Mouse (Mus musculus) forebrain, embryonic 16.5 days (tissue): ENCODE measurements around the gene Ntn5. TPM values are rescaled to one million over a fixed set of nuclear protein-coding genes. Genes with fewer than 3 reads are reported as not detected.
"Not testable (repeated sequence)": the region's sequence is repeated elsewhere in the genome, so short reads cannot be mapped to it uniquely, and the experiment has no call there.

Experiments used
- ATAC-seq: fragments of 200-750 bp; cut with Nextera tagmentation; 2 replicates; pipeline ENCODE4 v1.8.0; 2017; ENCODE audit warnings: mild to moderate bottlenecking, moderate library complexity
- H3K27ac ChIP-seq: fragments of 300-500 bp; sonication (generic); 2 replicates; pipeline ENCODE4 v1.5.1; 2014; ENCODE audit warnings: low read length, control low read depth
- H3K27me3 ChIP-seq: fragments of 300-500 bp; sonication (generic); replicated peaks from 2 replicates; pipeline ENCODE4 v1.6.1; 2014; ENCODE audit warnings: low read length; ENCODE audit not compliant: control insufficient read depth, insufficient read depth
- H3K36me3 ChIP-seq: fragments of 300-500 bp; sonication (generic); 2 replicates; pipeline ENCODE4 v1.6.1; 2014; ENCODE audit not compliant: control insufficient read depth, insufficient read depth
- H3K4me1 ChIP-seq: fragments of 300-500 bp; sonication (generic); replicated peaks from 2 replicates; pipeline ENCODE4 v1.6.1; 2014; ENCODE audit warnings: low read length; ENCODE audit not compliant: control insufficient read depth, insufficient read depth
- H3K4me2 ChIP-seq: fragments of 300-500 bp; sonication (generic); 2 replicates; pipeline ENCODE4 v1.6.1; 2014; ENCODE audit warnings: mild to moderate bottlenecking, low read length, control low read depth
- H3K4me3 ChIP-seq: fragments of 300-500 bp; sonication (generic); replicated peaks from 2 replicates; pipeline ENCODE4 v1.5.1; 2014; ENCODE audit warnings: mild to moderate bottlenecking, low read length, control low read depth
- H3K9ac ChIP-seq: fragments of 300-500 bp; sonication (generic); replicated peaks from 2 replicates; pipeline ENCODE4 v1.6.1; 2014; ENCODE audit warnings: low read depth, low read length, control low read depth
- H3K9me3 ChIP-seq: fragments of 300-500 bp; sonication (generic); 2 replicates; pipeline ENCODE4 v1.6.1; 2016; ENCODE audit warnings: low read length; ENCODE audit not compliant: control insufficient read depth
- WGBS: fragments of 180-500 bp; shearing (Covaris S2); extraction: QIAGEN DNeasy Blood & Tissue Kit; methylation state at CpG from one replicate; pipeline ENCODE4 v1.1.7; 2014; 5-methylcytosine and 5-hydroxymethylcytosine counted together
- polyA plus RNA-seq: library from polyadenylated mRNA; unstranded; fragments of >200 nt; fragmentation: Nextera tagmentation; extraction: Ambion mirVana; gene quantifications from 2 replicates; pipeline ENCODE4 v1.2.1, GENCODE M21; 2015

The Ntn5 gene
- polyA plus RNA-seq, 1 experiment from 2014 or later, result 0.80 TPM

DNA sequence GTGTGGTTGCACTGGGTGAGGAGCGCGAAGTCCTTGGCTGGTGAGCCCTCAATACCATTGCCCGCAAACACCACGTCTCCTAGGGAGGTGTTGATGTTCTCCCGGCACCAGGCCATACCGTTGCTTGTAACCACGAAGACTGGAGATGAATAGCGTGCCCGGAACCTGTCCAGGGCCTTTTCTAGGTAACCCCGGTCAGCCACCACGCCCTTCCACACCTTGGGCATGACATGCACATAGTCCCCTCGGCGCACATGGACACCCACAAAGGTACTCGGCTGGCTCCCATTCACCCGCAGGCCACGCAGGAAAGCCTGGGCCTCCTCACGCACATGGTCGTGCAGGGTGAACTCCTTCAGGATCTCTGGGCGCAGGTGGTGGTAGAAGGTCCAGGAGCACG is 33.3 kb upstream of the Ntn5 start:
- 95% methylated on average over 19 of the region's 20 CpGs for WGBS
- H3K9me3 ChIP-seq, H3K4me3 ChIP-seq, H3K27ac ChIP-seq, H3K9ac ChIP-seq, H3K4me1 ChIP-seq, ATAC-seq, H3K36me3 ChIP-seq, H3K4me2 ChIP-seq, H3K27me3 ChIP-seq: not testable (repeated sequence)

GRCm38 (mm10) chr7:45654424-45655047 is 29.3 kb upstream of the Ntn5 start:
- Histone ChIP-seq H3K9me3 (no peaks in the 10 kb centered on the region), H3K4me3 (peak overlapping the region; percentile 8; the same call in 1 of the 2 replicates), H3K36me3 (no peaks in the 10 kb centered on the region), H3K4me2 (peak overlapping the region; percentile 26), H3K27ac (no peak overlapping the region), H3K4me1 (no peaks in the 10 kb centered on the region), H3K9ac (peak overlapping the region; percentile 39; the same call in 1 of the 2 replicates), H3K27me3 (no peaks in the 10 kb centered on the region)
- ATAC-seq, result peak; percentile 36; the same call in 1 of the 2 replicates
- WGBS, result 26% methylated on average over 17 of the region's 17 CpGs

GRCm38 (mm10) chr7:45660746-45661478 is 22.9 kb upstream of the Ntn5 start:
- Histone ChIP-seq H3K4me2 (no peak overlapping the region), H3K36me3 (no peaks in the 10 kb centered on the region), H3K27ac (no peak overlapping the region), H3K27me3 (no peaks in the 10 kb centered on the region), H3K9me3 (no peaks in the 10 kb centered on the region), H3K4me1 (no peaks in the 10 kb centered on the region), H3K9ac (no peak overlapping the region), H3K4me3 (no peak overlapping the region)
- 78% methylated on average over 11 of the region's 11 CpGs for WGBS
- ATAC-seq, result no peak

GRCm38 (mm10) chr7:45661702-45662101 is 22.1 kb upstream of the Ntn5 start:
- not testable (repeated sequence) for ATAC-seq, H3K27me3 ChIP-seq, H3K36me3 ChIP-seq, H3K9ac ChIP-seq, H3K27ac ChIP-seq, H3K4me1 ChIP-seq, H3K4me3 ChIP-seq, H3K4me2 ChIP-seq, H3K9me3 ChIP-seq
- WGBS, result 86% methylated on average over 6 of the region's 6 CpGs

- no peak for ATAC-seq
- Histone ChIP-seq H3K4me3 (no peak overlapping the region), H3K36me3 (no peaks in the 10 kb centered on the region), H3K9me3 (no peaks in the 10 kb centered on the region), H3K4me2 (no peak overlapping the region), H3K4me1 (no peaks in the 10 kb centered on the region), H3K9ac (no peak overlapping the region), H3K27ac (no peak overlapping the region), H3K27me3 (no peaks in the 10 kb centered on the region)
- 66% methylated on average over 13 of the region's 13 CpGs for WGBS
Measured at GRCm38 (mm10) chr7:45665303-45666138, 18.3 kb upstream of the Ntn5 start.

DNA sequence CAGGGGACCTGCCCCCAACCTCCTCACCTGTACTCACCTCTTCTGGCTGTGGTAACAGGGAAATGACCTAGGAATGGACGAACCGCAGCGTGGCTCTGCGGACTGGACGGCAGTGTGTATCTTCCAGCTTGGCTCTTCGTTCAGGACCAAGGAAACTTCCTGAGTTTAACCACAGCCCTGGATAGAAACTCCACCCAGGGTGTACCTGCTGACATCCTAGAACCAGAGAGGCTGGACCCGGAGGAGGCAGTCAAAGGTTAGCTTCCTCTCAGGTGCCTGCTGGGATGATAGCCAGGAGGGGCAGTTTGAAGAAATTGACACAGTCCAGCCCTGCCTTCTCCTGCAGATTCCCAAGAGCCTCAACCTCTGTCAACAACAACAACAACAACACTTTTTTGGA is 17.7 kb upstream of the Ntn5 start, which contains the start of gene Fut2:
TSS of gene Fut2 (minus strand) at position 234 of the 400 bp plus-strand sequence.
- H3K9ac ChIP-seq, result no peak within 1 kb of the TSS

GRCm38 (mm10) chr7:45667761-45668160 is 16.1 kb upstream of the Ntn5 start:
- Histone ChIP-seq H3K9ac (no peak overlapping the region), H3K9me3 (no peaks in the 10 kb centered on the region), H3K4me1 (no peaks in the 10 kb centered on the region), H3K4me3 (no peak overlapping the region), H3K27me3 (no peaks in the 10 kb centered on the region), H3K27ac (no peak overlapping the region), H3K36me3 (no peaks in the 10 kb centered on the region), H3K4me2 (no peak overlapping the region)
- WGBS, result 68% methylated on average over 14 of the region's 14 CpGs
- ATAC-seq, result no peak

More for the DNA sequence above, 17.7 kb upstream of the Ntn5 start, which contains the start of gene Fut2:
- Histone ChIP-seq H3K4me1 (no peaks in the 10 kb centered on the region), H3K4me2 (no peak within 1 kb of the TSS), H3K4me3 (no peak within 1 kb of the TSS), H3K27me3 (no peaks in the 10 kb centered on the region), H3K9me3 (no peaks in the 10 kb centered on the region), H3K27ac (no peak within 1 kb of the TSS), H3K36me3 (no peaks in the 10 kb centered on the region)
- WGBS, result 88% methylated on average over 7 of the region's 7 CpGs
- ATAC-seq, result no peak

GRCm38 (mm10) chr7:45668921-45669320 is 14.9 kb upstream of the Ntn5 start:
- H3K4me1 ChIP-seq, result no peaks in the 10 kb centered on the region
- H3K9me3 ChIP-seq, result no peaks in the 10 kb centered on the region
- no peak for ATAC-seq
- H3K27me3 ChIP-seq, result no peaks in the 10 kb centered on the region
- no peak overlapping the region for H3K4me2 ChIP-seq
- no peak overlapping the region for H3K9ac ChIP-seq
- no peak overlapping the region for H3K4me3 ChIP-seq
- 97% methylated on average over 9 of the region's 9 CpGs for WGBS
- no peak overlapping the region for H3K27ac ChIP-seq
- H3K36me3 ChIP-seq, result no peaks in the 10 kb centered on the region

GRCm38 (mm10) chr7:45677627-45678295 is 6.1 kb upstream of the Ntn5 start:
- WGBS, result 80% methylated on average over 7 of the region's 7 CpGs
- Histone ChIP-seq H3K9me3 (no peaks in the 10 kb centered on the region), H3K27me3 (no peaks in the 10 kb centered on the region), H3K9ac (no peak overlapping the region), H3K4me2 (no peak overlapping the region), H3K27ac (no peak overlapping the region), H3K36me3 (no peaks in the 10 kb centered on the region), H3K4me3 (no peak overlapping the region), H3K4me1 (peaks cover 3% of the 10 kb centered on the region)
- ATAC-seq, result no peak
